Mouse (Mus musculus) erythroblast, embryonic 14.5 days (primary cell): ENCODE results near the gene Eed.

ENCODE experiments used
- GATA1 ChIP-seq: IDR thresholded peaks from 2 replicates; pipeline ENCODE4 v1.6.1; 2012; ENCODE audit warnings: low read length, inconsistent platforms, mixed read lengths
- TAL1 ChIP-seq: IDR thresholded peaks from 3 replicates; pipeline ENCODE4 v1.6.1; 2012; ENCODE audit warnings: low read length, inconsistent platforms, mixed read lengths

DNA sequence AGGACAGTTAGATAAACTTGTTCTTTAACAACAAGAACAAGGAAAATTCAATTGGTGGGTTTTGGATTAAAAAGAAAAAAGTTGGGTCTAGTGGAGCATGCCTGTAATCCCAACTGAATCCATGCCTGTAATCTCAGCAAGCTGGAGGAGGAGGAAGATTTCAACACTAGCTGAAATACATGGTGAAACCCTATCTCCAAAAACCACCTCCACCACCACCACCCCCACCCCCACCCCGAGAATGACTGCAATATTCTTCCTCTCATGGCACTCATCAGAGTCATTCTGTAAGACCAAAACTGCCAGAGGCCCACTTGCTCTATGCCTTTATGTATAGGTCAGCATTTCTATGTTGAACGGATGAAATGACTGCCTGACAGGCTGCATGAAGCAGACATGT, 13.5 kb downstream of the Eed start:
- TF ChIP-seq TAL1 (no peak), GATA1 (no peak)
